Mouse (Mus musculus) E14TG2a.4 (cell line): ENCODE results near the gene Ranbp6.

ENCODE experiments used
- H3K27me3 ChIP-seq: 2 replicates; pipeline ENCODE4 v1.6.1; 2014; ENCODE audit warnings: low read length, control low read depth; ENCODE audit not compliant: insufficient read depth
- H3K36me3 ChIP-seq: 2 replicates; pipeline ENCODE4 v1.6.1; 2014; ENCODE audit warnings: low read length, control low read depth; ENCODE audit not compliant: insufficient read depth
- H3K4me1 ChIP-seq: replicated peaks from 2 replicates; pipeline ENCODE4 v1.6.1; 2014; ENCODE audit warnings: low read depth, low read length, control low read depth
- H3K4me3 ChIP-seq: replicated peaks from 2 replicates; pipeline ENCODE4 v1.5.1; 2014; ENCODE audit warnings: mild to moderate bottlenecking, low read length
- H3K9me3 ChIP-seq: 2 replicates; pipeline ENCODE4 v1.6.1; 2014; ENCODE audit warnings: low read length, control low read depth
- CTCF ChIP-seq: conservative IDR thresholded peaks from 2 replicates; pipeline ENCODE4 v1.5.1; 2014; ENCODE audit warnings: low read length
- NANOG ChIP-seq: IDR thresholded peaks from 2 replicates; pipeline ENCODE4 v1.6.1; 2014; ENCODE audit warnings: borderline replicate concordance, low read length, mixed read lengths
- POU5F1 ChIP-seq: IDR thresholded peaks from 2 replicates; pipeline ENCODE4 v1.6.1; 2014; ENCODE audit warnings: low read length, borderline replicate concordance

Gene Ranbp6

DNA sequence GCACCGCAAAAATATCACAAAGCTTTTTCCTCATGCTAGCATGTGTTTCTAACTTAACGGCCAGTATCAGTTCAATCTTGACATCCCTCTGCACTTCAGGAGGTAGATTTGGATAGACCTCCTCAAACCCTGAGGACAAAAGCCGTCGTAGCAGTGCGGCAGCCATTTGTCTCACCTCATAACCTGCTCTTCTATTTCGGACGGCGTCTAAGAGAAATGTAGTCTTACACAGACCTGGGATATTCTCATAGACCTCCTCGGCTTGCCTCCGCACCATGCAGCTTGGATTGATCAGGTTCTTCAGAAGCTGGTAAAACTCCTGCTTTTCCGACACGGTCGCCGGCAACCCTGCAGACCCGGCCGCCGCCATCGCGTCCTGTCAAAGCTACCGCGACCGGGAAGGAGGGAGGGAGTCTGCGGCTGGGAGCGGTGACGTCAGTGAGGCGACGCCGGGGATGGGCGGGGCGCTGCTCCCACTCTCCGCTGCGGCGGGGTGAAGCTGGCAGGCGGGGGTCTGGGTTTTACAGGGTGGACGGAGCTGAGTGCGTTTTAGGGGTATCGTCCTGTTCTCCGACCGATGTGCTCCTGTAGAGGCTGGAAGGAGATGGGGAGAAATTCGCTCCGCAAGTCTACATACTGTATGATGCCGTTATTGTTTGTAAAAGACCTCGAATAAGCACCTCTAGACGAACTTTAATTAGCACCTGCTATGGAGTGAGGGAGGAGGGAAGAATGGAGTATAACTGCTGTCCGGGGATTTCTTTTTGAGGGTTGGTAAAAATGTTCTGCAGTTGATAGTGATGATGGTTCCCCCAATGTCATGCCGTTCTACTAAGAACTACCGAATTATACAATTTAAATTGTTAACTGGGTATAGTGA lies at the start of gene Ranbp6:
Gene Ranbp6, minus strand, starts transcription at position 394 of the 880 bp plus-strand sequence.
- H3K36me3 ChIP-seq, result peaks cover 31% of the 10 kb centered on the region
- peaks cover 15% of the 10 kb centered on the region for H3K4me1 ChIP-seq
- TF ChIP-seq POU5F1 (no peak), NANOG (no peak), CTCF (no peak)
- peak within 1 kb of the TSS; percentile 93 for H3K4me3 ChIP-seq
- H3K9me3 ChIP-seq, result no peaks in the 10 kb centered on the region
- H3K27me3 ChIP-seq, result 0 out of 2 replicates have a peak, but pooled peaks cover 2% of the 10 kb centered on the region

DNA sequence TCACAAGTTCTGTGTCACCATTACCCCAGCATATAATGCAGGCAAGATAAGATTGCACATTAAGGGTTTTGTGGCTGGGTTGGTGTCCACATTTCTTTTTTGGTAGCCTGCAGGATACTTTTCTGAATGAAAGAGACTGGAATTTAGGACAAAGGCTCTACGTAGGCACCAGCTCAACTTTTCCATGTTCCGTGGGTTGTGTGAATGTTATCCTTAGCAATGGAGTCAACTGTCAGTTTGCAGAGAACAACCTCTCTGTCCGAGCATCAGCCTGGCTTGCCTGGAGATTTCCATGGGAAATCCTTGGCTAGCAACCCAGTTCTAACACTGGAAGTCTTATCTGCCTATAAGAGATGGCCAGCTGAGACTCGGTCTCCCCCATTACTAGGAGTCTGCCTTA lies 48.0 kb upstream of the Ranbp6 start:
- no peaks in the 10 kb centered on the region for H3K9me3 ChIP-seq
- no peaks in the 10 kb centered on the region for H3K4me1 ChIP-seq
- TF ChIP-seq POU5F1, result no peak
- TF ChIP-seq NANOG, result no peak
- no peak for TF ChIP-seq CTCF
- H3K4me3 ChIP-seq, result no peak overlapping the region
- H3K27me3 ChIP-seq, result peaks cover 9% of the 10 kb centered on the region; the same call in 1 of the 2 replicates
- H3K36me3 ChIP-seq, result no peaks in the 10 kb centered on the region

DNA sequence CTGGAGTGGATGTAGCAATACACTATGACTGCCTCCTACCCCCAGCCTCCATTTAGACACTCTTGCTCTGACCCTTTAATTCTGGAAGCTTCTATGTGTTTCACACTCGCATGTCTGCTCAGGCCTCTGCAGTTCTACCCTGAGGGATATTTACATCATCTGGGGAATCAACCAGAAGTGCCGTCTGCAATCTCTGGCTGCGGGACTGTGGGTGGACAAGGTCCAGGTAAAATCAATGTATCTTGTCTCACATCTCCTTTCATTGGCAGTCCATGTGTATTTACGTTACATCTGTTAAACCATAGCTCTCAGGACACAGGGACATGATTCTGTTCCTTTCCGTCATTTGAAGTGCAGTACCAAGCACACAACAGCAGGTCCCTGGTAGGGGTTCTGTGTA lies 44.5 kb upstream of the Ranbp6 start:
- H3K36me3 ChIP-seq, result no peaks in the 10 kb centered on the region
- peaks cover 8% of the 10 kb centered on the region for H3K9me3 ChIP-seq
- H3K4me1 ChIP-seq, result no peaks in the 10 kb centered on the region
- peaks cover 9% of the 10 kb centered on the region; the same call in 1 of the 2 replicates for H3K27me3 ChIP-seq
- no peak for TF ChIP-seq NANOG
- no peak for TF ChIP-seq CTCF
- H3K4me3 ChIP-seq, result no peak overlapping the region

DNA sequence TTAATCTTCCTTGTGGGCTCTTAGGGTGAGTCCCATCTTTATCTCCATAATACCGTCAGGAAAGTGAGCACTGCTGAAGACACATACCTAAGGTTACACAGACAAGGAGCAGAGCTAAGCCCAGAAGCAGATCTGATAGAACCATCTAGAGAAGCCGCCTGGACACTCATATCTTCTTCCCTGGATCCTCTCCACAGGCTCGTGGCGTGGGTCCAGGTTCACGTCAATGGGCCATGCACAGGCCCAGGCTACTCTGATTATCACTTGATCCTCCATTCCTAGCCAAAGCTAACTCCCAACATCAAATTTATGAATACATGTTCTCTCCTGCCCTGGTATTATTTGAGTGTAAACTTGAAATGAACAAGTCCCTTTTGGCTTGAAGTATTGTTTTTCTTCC lies 40.9 kb upstream of the Ranbp6 start:
- no peak for TF ChIP-seq POU5F1
- TF ChIP-seq CTCF, result no peak
- TF ChIP-seq NANOG, result no peak
- H3K36me3 ChIP-seq, result no peaks in the 10 kb centered on the region

DNA sequence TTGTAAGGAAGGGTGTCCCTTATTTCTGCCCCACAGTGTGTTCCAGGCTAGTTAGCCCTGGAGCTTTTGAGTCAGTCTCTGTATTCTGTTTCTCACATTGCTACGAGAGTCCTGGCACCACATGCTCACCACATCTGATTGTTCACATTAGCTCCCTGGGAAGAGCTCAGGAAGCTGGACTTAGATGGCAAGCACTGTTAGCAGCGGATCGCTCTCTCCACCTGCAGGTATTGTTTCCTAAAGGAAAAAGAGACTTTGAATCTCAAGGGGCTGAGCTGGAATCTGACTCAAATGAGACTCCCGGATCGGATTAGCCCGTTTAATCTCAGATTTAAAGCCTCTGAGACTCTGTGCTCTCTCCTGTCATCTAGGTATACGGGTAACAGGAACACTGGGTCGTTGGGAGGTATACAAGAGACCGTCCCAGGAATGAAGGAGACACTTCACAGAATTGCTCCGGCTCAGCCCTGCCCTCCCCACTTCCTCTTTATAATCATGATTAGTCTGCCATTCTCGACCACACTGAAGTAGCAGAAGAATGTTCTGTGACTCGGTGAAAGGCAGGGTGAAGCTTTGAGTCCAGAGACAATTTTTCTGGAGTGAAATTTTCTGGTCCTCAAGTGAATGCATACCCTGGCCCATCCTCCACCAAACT lies 38.4 kb upstream of the Ranbp6 start:
- H3K4me3 ChIP-seq, result no peak overlapping the region
- no peaks in the 10 kb centered on the region for H3K36me3 ChIP-seq
- H3K9me3 ChIP-seq, result peaks cover 18% of the 10 kb centered on the region
- TF ChIP-seq NANOG (no peak), CTCF (no peak), POU5F1 (no peak)
- H3K4me1 ChIP-seq, result no peaks in the 10 kb centered on the region
- H3K27me3 ChIP-seq, result no peaks in the 10 kb centered on the region

More for the DNA sequence above, 40.9 kb upstream of the Ranbp6 start:
- Histone ChIP-seq H3K27me3 (no peaks in the 10 kb centered on the region), H3K4me1 (no peaks in the 10 kb centered on the region), H3K9me3 (peaks cover 18% of the 10 kb centered on the region), H3K4me3 (no peak overlapping the region)

DNA sequence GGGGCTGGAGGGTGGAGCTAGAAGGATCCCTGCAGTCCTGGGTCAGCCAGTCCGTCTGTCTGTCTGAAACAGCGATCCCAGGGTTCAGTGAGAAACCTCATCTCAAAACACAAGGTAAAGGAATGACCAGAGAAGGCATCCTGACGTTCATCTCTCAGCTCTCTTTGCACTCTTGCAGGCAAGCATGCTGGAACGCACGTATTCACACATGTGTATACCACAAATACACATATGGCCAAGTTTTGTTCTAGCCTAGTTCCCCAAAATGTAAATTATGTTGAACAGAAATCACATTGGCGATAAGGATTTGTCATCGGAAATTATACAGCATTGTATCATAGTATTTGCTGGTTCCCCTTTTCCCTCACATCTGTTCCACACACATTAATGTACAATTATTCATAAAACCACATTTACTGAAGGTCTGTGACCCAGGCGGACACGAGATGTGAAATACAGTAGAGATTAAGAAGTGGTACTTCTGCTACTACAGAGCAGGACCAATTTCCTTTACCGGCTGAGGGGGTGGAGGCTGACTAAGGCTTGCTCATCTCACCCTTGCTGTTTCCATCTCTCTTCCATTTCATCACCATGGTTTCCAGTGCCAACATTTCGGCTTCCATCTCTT lies 37.3 kb upstream of the Ranbp6 start:
- no peaks in the 10 kb centered on the region for H3K27me3 ChIP-seq
- H3K4me1 ChIP-seq, result no peaks in the 10 kb centered on the region
- H3K36me3 ChIP-seq, result no peaks in the 10 kb centered on the region
- TF ChIP-seq NANOG, result no peak
- no peak for TF ChIP-seq CTCF
- no peak for TF ChIP-seq POU5F1
- peaks cover 18% of the 10 kb centered on the region for H3K9me3 ChIP-seq
- no peak overlapping the region for H3K4me3 ChIP-seq

DNA sequence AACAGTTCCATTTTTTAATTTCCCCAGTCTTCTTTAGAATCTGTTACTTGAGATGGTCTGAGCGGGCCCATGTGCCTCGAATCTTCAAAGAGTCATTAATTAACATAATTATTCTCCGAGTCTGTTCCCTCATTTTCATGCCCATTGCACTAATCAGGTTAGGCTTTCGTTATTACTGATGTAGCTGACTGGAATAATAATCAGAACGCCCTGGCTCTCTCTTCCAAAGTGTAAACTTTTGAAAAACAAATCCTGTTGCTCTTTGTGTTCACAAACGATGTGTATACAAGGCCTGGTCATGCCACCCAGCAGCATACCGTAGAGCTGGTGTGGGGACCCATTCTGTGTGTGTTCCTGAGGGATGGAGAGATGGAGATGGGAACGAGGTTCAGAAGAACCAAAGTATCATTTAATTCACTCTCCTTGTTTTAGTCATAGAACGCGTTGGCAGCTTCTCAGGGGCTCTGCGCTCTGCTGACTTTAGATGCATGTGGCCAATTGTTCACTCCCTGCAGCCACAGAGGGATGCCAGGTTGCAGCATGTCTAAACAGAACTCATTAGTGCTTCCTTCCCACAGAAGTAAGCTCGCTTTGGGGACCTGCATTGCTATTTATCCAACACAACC lies 31.4 kb upstream of the Ranbp6 start:
- TF ChIP-seq POU5F1, result no peak
- TF ChIP-seq CTCF, result no peak
- TF ChIP-seq NANOG, result no peak
- H3K36me3 ChIP-seq, result no peaks in the 10 kb centered on the region

DNA sequence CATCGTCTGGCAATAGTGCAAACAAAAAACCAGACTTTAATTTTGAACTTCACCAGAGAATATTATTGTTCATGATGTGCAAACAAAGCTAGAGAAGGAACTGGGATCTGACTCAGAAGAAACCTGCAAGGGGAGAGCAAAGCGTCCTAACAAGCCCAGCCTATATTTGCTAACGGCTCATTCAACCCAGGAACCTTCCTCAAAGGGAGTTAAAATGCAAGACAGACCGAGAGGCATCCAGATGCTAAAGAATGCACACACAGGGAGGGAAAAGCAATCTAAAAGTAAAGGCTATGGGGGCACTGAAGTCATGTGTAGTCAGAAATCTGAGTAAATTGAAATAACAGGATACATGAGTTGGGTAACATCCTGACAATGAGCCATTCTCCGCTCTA lies 30.9 kb upstream of the Ranbp6 start:
- H3K4me1 ChIP-seq, result peaks cover 4% of the 10 kb centered on the region
- TF ChIP-seq NANOG (no peak), POU5F1 (no peak), CTCF (no peak)
- no peaks in the 10 kb centered on the region for H3K27me3 ChIP-seq
- no peak overlapping the region for H3K4me3 ChIP-seq
- H3K36me3 ChIP-seq, result no peaks in the 10 kb centered on the region
- no peaks in the 10 kb centered on the region for H3K9me3 ChIP-seq

More for the DNA sequence above, 31.4 kb upstream of the Ranbp6 start:
- Histone ChIP-seq H3K4me3 (no peak overlapping the region), H3K9me3 (no peaks in the 10 kb centered on the region), H3K4me1 (peaks cover 4% of the 10 kb centered on the region), H3K27me3 (no peaks in the 10 kb centered on the region)
